Mouse (Mus musculus): ENCODE data around the gene Aggf1. TPM values are rescaled to one million over a fixed set of nuclear protein-coding genes. Genes with fewer than 3 reads are reported as not detected.
A peak's percentile ranks its signal among the peaks of the same experiment; 100 is the strongest.

The Aggf1 gene
- total and polyA plus RNA-seq, 2 experiments = 9.1 to 14.0 TPM

DNA sequence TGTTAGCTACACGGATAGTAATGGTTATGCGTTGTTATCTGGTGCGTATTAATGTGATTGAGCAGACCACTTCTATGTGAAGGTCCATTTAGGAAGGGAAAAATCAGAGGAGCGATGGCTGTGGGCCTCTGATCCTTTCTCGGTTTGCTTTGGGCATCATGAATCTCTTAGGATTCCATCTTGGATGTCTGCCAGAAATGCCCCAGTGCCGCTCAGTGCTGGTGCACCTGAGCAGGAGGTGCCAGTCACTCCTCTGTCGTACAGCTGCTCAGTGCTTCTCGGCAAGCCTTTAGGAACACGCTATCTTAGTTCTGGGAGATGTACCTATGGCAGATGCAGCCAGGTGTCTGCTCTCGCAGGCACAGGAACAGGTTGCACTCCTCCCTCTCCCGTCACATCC lies 46.4 kb downstream of the Aggf1 start:
- H3K36me3 ChIP-seq (ENCODE audit: control insufficient read depth, insufficient read depth, low read length) = no peaks in the 10 kb centered on the region
- H3K79me2 ChIP-seq (ENCODE audit: control insufficient read depth, insufficient read depth, low read length) = peaks cover 42% of the 10 kb centered on the region; the same call in 1 of the 2 replicates
- no peak overlapping the region for H3K9ac ChIP-seq (ENCODE audit: low read depth, low read length)
- no peak for TF ChIP-seq CTCF (IDR thresholded peaks at IDR 0.05; ENCODE audit: low read depth, low read length)
- no peak for TF ChIP-seq POLR2A (IDR thresholded peaks at IDR 0.05; ENCODE audit: extremely low read depth, insufficient read depth, low read length)
- H3K27me3 ChIP-seq (ENCODE audit: control insufficient read depth, insufficient read depth, low read length) = no peaks in the 10 kb centered on the region
- peaks cover 5% of the 10 kb centered on the region; the same call in 1 of the 2 replicates for H3K4me1 ChIP-seq (ENCODE audit: control insufficient read depth, insufficient read depth, low read length)
- 90% methylated on average over 11 of the region's 11 CpGs for WGBS
- DNase-seq (ENCODE audit: extremely low read depth, low read depth, low spot score) = no peak
- no peak overlapping the region for H3K27ac ChIP-seq (replicated peaks; ENCODE audit: insufficient read depth, low read depth, low read length)
- H3K4me3 ChIP-seq (ENCODE audit: insufficient read depth, low read depth, low read length) = no peak overlapping the region

DNA sequence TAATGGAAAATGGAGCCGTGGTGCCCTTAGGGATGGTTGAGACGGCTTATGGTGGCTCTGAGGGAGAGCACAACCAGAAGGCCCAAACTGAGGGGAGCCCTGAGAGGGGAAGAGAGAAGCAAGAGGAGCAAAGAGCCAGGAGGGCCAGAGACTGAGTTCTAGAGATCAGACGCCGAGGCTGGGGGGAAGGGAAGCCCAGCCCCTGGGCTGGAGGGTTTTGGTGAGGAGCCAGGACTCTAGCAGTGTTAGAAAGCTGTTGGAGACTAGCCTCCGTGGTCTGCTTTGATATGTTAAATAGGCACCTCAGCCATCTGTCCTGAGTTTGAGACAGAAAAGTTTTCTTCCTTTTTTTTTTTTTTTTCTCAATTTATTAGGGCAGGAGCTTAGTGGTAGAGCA lies 47.8 kb downstream of the Aggf1 start:
- H3K79me2 ChIP-seq (ENCODE audit: control insufficient read depth, insufficient read depth, low read length) = peaks cover 39% of the 10 kb centered on the region; the same call in 1 of the 2 replicates
- DNase-seq (ENCODE audit: extremely low read depth, low read depth, low spot score) = no peak
- WGBS = 25% methylated on average over 5 of the region's 5 CpGs
- TF ChIP-seq POLR2A (IDR thresholded peaks at IDR 0.05; ENCODE audit: extremely low read depth, insufficient read depth, low read length) = no peak
- no peak for TF ChIP-seq CTCF (IDR thresholded peaks at IDR 0.05; ENCODE audit: low read depth, low read length)
- H3K9ac ChIP-seq (ENCODE audit: low read depth, low read length) = peak overlapping the region; percentile 39; the same call in 1 of the 2 replicates
- no peak overlapping the region for H3K27ac ChIP-seq (replicated peaks; ENCODE audit: insufficient read depth, low read depth, low read length)
- no peaks in the 10 kb centered on the region for H3K27me3 ChIP-seq (ENCODE audit: control insufficient read depth, insufficient read depth, low read length)
- H3K4me3 ChIP-seq (ENCODE audit: insufficient read depth, low read depth, low read length) = no peak overlapping the region; the same call in 1 of the 2 replicates
- peaks cover 5% of the 10 kb centered on the region; the same call in 1 of the 2 replicates for H3K4me1 ChIP-seq (ENCODE audit: control insufficient read depth, insufficient read depth, low read length)
- no peaks in the 10 kb centered on the region for H3K36me3 ChIP-seq (ENCODE audit: control insufficient read depth, insufficient read depth, low read length)

DNA sequence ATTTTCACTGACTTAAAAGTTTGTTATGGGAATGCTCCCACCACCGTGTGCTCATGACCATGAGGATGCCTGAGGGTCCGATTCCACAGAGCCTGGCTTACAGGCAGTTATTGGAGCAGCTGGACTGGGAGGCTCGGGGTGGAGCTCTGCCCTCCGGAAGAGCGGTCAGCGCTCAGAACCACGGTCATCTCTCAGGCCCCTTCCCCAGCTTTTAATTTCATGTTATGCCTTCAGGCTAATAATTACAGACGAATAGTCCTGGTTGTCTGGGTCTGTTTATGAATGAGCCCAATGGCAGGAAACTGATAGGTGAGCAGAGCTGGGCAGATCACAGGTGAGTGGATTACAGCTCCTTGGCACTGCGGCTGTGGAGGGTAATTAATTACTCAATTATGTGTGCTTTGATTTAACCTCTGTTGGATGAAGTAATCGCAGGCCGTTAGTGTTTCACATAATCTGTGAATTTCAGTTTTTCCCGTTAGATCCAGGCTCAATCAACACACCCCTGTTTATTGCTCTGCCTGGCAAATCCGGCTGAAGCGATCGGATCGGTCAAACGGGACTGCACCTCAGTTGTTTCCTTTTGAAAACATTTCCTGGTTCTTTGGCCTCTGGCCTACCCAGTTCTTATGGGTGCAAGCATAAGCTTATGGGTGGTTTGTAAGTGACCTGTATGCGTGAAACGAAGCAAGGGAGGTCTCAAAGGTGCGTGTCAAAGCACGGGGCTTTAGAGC lies 48.4 kb downstream of the Aggf1 start:
- 14% methylated on average over 21 of the region's 21 CpGs for WGBS
- H3K9ac ChIP-seq (ENCODE audit: low read depth, low read length) = peak overlapping the region; percentile 39; the same call in 1 of the 2 replicates
- no peaks in the 10 kb centered on the region for H3K36me3 ChIP-seq (ENCODE audit: control insufficient read depth, insufficient read depth, low read length)
- H3K27ac ChIP-seq (replicated peaks; ENCODE audit: insufficient read depth, low read depth, low read length) = no peak overlapping the region
- peak overlapping the region; percentile 3 for H3K4me3 ChIP-seq (ENCODE audit: insufficient read depth, low read depth, low read length)
- peaks cover 5% of the 10 kb centered on the region; the same call in 1 of the 2 replicates for H3K4me1 ChIP-seq (ENCODE audit: control insufficient read depth, insufficient read depth, low read length)
- H3K27me3 ChIP-seq (ENCODE audit: control insufficient read depth, insufficient read depth, low read length) = no peaks in the 10 kb centered on the region
- peak; percentile 33 for DNase-seq (ENCODE audit: extremely low read depth, low read depth, low spot score)
- H3K79me2 ChIP-seq (ENCODE audit: control insufficient read depth, insufficient read depth, low read length) = peaks cover 35% of the 10 kb centered on the region; the same call in 1 of the 2 replicates
- no peak for TF ChIP-seq CTCF (IDR thresholded peaks at IDR 0.05; ENCODE audit: low read depth, low read length)
- no peak for TF ChIP-seq POLR2A (IDR thresholded peaks at IDR 0.05; ENCODE audit: extremely low read depth, insufficient read depth, low read length)

DNA sequence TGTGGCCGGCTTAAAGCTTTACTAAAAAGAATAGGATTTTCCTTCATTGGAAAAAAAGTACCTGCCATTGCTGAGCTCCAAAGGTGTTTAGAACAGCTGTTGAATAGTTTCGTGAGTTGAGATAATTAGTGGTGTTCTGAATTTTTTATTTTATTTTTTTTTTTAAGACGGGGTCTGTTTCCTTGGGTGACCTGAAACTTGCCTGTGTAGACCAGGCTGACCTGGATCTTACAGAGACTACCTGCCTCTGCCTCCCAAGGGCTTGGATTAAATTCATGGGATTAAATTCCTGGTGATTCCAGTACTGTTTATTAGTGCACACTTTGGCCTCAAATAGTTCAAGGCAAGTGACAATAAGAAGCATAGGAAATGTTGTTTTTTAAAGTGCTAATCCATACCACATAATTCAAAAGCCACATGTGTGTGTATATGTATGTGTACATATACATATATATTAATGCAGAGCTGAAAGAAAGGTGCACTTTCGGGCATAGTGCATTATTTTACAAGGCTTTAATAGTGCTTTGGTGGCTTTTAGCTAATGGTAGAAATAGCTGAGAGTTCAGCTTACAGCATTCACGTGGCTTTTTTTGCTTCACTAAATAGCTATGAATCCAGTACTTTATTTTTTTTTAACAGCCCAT lies 49.1 kb downstream of the Aggf1 start:
- WGBS = 9% methylated on average over 5 of the region's 5 CpGs
- peak overlapping the region; percentile 97; the same call in 1 of the 2 replicates for H3K4me3 ChIP-seq (ENCODE audit: insufficient read depth, low read depth, low read length)
- no peak overlapping the region for H3K9ac ChIP-seq (ENCODE audit: low read depth, low read length)
- peaks cover 5% of the 10 kb centered on the region; the same call in 1 of the 2 replicates for H3K4me1 ChIP-seq (ENCODE audit: control insufficient read depth, insufficient read depth, low read length)
- no peaks in the 10 kb centered on the region for H3K36me3 ChIP-seq (ENCODE audit: control insufficient read depth, insufficient read depth, low read length)
- H3K79me2 ChIP-seq (ENCODE audit: control insufficient read depth, insufficient read depth, low read length) = peaks cover 30% of the 10 kb centered on the region; the same call in 1 of the 2 replicates
- no peak for DNase-seq (ENCODE audit: extremely low read depth, low read depth, low spot score)
- no peaks in the 10 kb centered on the region for H3K27me3 ChIP-seq (ENCODE audit: control insufficient read depth, insufficient read depth, low read length)
- TF ChIP-seq POLR2A (IDR thresholded peaks at IDR 0.05; ENCODE audit: extremely low read depth, insufficient read depth, low read length) = no peak
- TF ChIP-seq CTCF (IDR thresholded peaks at IDR 0.05; ENCODE audit: low read depth, low read length) = no peak
- H3K27ac ChIP-seq (replicated peaks; ENCODE audit: insufficient read depth, low read depth, low read length) = no peak overlapping the region

DNA sequence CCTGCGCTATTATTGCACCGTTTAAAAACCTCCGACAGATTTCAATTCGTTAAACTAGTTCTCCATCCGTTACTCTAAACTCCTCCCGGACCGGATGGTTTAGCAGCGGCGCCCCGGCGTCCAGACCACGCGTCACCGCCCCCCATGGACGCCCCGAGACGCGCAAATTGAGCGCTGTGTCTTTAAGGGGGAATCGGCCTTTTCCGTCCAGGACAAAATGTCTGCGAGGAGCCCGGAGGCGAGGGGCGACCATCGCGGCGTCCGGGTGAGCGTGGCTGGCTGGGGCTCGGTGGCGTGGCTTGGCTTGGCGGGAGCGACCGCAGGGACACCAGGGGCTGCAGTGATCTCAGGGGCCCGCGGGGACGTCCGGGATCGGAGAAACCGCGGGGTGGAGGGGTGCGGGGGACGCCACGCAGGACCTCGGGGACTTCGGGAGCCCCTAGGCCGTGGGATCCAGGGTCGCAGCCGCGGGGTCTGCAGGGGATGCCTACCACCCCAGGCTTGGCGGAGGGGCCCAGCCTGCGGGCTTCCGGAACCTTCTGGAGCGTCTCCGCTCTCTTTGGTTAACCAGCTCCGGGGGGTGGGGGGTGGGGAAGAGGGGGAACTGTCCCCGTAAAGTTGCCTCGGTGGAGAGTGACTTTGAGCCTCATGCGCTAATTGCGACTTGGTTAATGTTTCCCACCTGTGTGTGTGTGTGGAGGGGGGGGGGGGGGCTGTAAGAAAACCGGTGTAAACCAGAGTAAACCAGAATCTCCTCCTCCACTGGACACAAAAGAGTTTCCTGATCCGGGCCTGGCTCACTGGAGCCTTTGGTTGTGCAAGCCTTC lies 49.9 kb downstream of the Aggf1 start:
- H3K79me2 ChIP-seq (ENCODE audit: control insufficient read depth, insufficient read depth, low read length) = peaks cover 25% of the 10 kb centered on the region; the same call in 1 of the 2 replicates
- peak overlapping the region; percentile 70 for H3K27ac ChIP-seq (replicated peaks; ENCODE audit: insufficient read depth, low read depth, low read length)
- H3K27me3 ChIP-seq (ENCODE audit: control insufficient read depth, insufficient read depth, low read length) = no peaks in the 10 kb centered on the region
- peak overlapping the region; percentile 96 for H3K9ac ChIP-seq (ENCODE audit: low read depth, low read length)
- TF ChIP-seq CTCF (IDR thresholded peaks at IDR 0.05; ENCODE audit: low read depth, low read length) = no peak
- 0 out of 2 replicates have a peak, but pooled peaks have one; percentile 26 for TF ChIP-seq POLR2A (IDR thresholded peaks at IDR 0.05; ENCODE audit: extremely low read depth, insufficient read depth, low read length)
- WGBS = under 1% methylated on average over 63 of the region's 63 CpGs
- peak; percentile 74 for DNase-seq (ENCODE audit: extremely low read depth, low read depth, low spot score)
- peak overlapping the region; percentile 97 for H3K4me3 ChIP-seq (ENCODE audit: insufficient read depth, low read depth, low read length)
- H3K36me3 ChIP-seq (ENCODE audit: control insufficient read depth, insufficient read depth, low read length) = no peaks in the 10 kb centered on the region
- peaks cover 5% of the 10 kb centered on the region; the same call in 1 of the 2 replicates for H3K4me1 ChIP-seq (ENCODE audit: control insufficient read depth, insufficient read depth, low read length)
